Mouse (Mus musculus) cerebellum, adult 2 months (tissue): ENCODE results near the gene Tnfsf15.

ENCODE experiments used
- CTCF ChIP-seq: fragments of 200-500 bp; IDR thresholded peaks from 2 replicates; pipeline ENCODE4 v1.5.1; 2011; ENCODE audit warnings: low read depth, mild to moderate bottlenecking, control low read depth, low read length, moderate library complexity, borderline replicate concordance; ENCODE audit not compliant: insufficient read depth
- POLR2A ChIP-seq: fragments of 200-500 bp; IDR thresholded peaks from 2 replicates; pipeline ENCODE4 v1.6.1; 2011; ENCODE audit warnings: low read length, control low read depth, borderline replicate concordance; ENCODE audit not compliant: insufficient read depth

DNA sequence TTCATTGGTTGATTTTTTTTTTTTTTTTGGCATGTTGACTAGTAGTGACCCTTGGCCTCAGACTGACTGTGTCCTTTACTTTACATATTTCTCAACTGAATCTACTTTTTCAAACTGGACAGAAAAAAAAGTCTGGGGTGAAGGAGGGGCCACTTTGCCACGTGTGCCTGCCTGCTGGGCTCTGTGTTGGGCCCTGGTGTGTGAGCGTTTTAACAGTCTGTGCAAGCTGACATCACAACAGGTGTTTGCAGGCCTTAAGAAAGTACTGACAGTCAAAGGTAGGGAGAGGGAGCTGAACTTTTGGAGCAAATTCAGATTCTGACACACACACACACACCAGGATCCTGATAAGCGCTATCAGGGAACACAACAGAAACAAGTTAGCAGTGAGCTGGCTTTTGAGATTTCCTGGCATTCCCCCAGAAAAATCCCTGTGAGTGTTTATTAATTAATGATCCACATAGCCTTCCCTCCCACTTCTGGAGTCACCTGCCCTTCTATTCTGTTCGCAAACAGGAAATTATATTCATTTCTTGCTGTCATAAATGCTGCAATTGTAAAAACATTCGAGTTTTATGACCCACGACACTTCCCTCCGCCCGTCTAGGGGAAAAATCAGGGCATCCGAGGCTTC lies 6.4 kb downstream of the Tnfsf15 start:
- TF ChIP-seq CTCF (no peak), POLR2A (no peak)
